Mouse (Mus musculus) small intestine, adult 2 months (tissue): Measurements from ENCODE around the gene Vps51. TPM values are rescaled to one million over a fixed set of nuclear protein-coding genes. Genes with fewer than 3 reads are reported as not detected.

Source experiments
- H3K27ac ChIP-seq: fragments of 200-500 bp; 2 replicates; pipeline ENCODE4 v1.5.1; 2012; ENCODE audit warnings: low read depth, low read length, control low read depth, inconsistent platforms; ENCODE audit not compliant: insufficient read depth
- H3K27me3 ChIP-seq: fragments of 200-500 bp; 2 replicates; pipeline ENCODE4 v1.6.1; 2012; ENCODE audit warnings: mild to moderate bottlenecking, moderate library complexity, low read length, inconsistent platforms; ENCODE audit not compliant: control insufficient read depth, insufficient read depth
- H3K36me3 ChIP-seq: fragments of 200-500 bp; 2 replicates; pipeline ENCODE4 v1.6.1; 2012; ENCODE audit warnings: mild to moderate bottlenecking, low read length, control low read depth, inconsistent platforms; ENCODE audit not compliant: control insufficient read depth, insufficient read depth
- H3K4me1 ChIP-seq: fragments of 200-500 bp; 2 replicates; pipeline ENCODE4 v1.6.1; 2012; ENCODE audit warnings: low read length, inconsistent platforms, mixed read lengths; ENCODE audit not compliant: control insufficient read depth, insufficient read depth, insufficient read length
- H3K4me3 ChIP-seq: fragments of 200-500 bp; 2 replicates; pipeline ENCODE4 v1.5.1; 2012; ENCODE audit warnings: low read depth, mild to moderate bottlenecking, control low read depth, inconsistent platforms, low read length, moderate library complexity
- CTCF ChIP-seq: fragments of 200-500 bp; IDR thresholded peaks from 2 replicates; pipeline ENCODE4 v1.5.1; 2012; ENCODE audit warnings: low read depth, mild to moderate bottlenecking, control low read depth, inconsistent platforms, low read length, moderate library complexity, mixed read lengths; ENCODE audit not compliant: insufficient replicate concordance, insufficient read length; ENCODE audit errors: extremely low read depth
- POLR2A ChIP-seq: fragments of 200-500 bp; IDR thresholded peaks from 2 replicates; pipeline ENCODE4 v1.6.1; 2012; ENCODE audit warnings: low read depth, mild to moderate bottlenecking, control low read depth, inconsistent platforms, low read length, moderate library complexity
- WGBS: fragments of 180-500 bp; shearing (Covaris S2); methylation state at CpG from one replicate; pipeline ENCODE4 v1.1.7; 2018; 5-methylcytosine and 5-hydroxymethylcytosine counted together
- polyA plus RNA-seq: library from polyadenylated mRNA; depleted of rRNA; stranded (reverse); fragments of >200 nt; gene quantifications from 2 replicates; pipeline ENCODE4 v1.2.3, GENCODE M21; 2012

Vps51 gene
- polyA plus RNA-seq, 1 experiment, result 84.2 TPM

GRCm38 (mm10) chr19:6067724-6068415 lies 9.2 kb downstream of the Vps51 start, which contains the start of gene Tm7sf2:
TSS of gene Tm7sf2 (minus strand) at chr19:6068373.
- peaks cover 8% of the 10 kb centered on the region for H3K4me1 ChIP-seq
- H3K4me3 ChIP-seq, result peak within 1 kb of the TSS; percentile 67
- H3K27ac ChIP-seq, result peak within 1 kb of the TSS; percentile 86
- H3K36me3 ChIP-seq, result peaks cover 21% of the 10 kb centered on the region; the same call in 1 of the 2 replicates
- TF ChIP-seq CTCF, result no peak
- peak; percentile 40 for TF ChIP-seq POLR2A
- WGBS, result 4% methylated on average over 33 of the region's 33 CpGs
- H3K27me3 ChIP-seq, result no peaks in the 10 kb centered on the region

- Histone ChIP-seq H3K27ac (peak overlapping the region; percentile 33), H3K36me3 (peaks cover 17% of the 10 kb centered on the region; the same call in 1 of the 2 replicates), H3K4me1 (peaks cover 12% of the 10 kb centered on the region), H3K27me3 (no peaks in the 10 kb centered on the region), H3K4me3 (peak overlapping the region; percentile 67)
- TF ChIP-seq POLR2A (no peak), CTCF (peak; percentile 79)
- under 1% methylated on average over 30 of the region's 30 CpGs for WGBS
These were observed 9.9 kb downstream of the Vps51 start for GRCm38 (mm10) chr19:6067011-6067723.

DNA sequence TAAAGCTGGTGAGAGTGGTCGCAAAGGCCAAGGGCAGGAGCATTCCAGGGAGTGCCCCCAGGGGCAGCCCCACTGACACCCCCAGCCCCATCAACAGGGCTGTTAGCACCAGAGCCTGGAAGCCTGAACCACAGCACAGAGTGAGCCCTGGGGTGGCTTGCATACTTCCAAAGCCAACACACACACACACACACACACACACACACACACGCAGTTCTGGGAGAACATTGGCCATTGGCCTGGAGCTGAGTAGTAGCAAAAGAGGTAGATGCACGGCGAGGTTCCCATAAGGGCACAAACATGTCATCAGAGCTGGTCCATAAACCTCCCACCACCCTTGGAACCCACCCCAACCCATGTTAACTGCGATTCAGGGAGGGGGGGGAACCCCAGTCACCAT lies 10.5 kb downstream of the Vps51 start:
- 21% methylated on average over 5 of the region's 5 CpGs for WGBS
- Histone ChIP-seq H3K27ac (no peak overlapping the region), H3K4me1 (peaks cover 13% of the 10 kb centered on the region), H3K4me3 (peak overlapping the region; percentile 67), H3K27me3 (no peaks in the 10 kb centered on the region), H3K36me3 (peaks cover 17% of the 10 kb centered on the region; the same call in 1 of the 2 replicates)
- TF ChIP-seq POLR2A, result no peak
- TF ChIP-seq CTCF, result no peak

DNA sequence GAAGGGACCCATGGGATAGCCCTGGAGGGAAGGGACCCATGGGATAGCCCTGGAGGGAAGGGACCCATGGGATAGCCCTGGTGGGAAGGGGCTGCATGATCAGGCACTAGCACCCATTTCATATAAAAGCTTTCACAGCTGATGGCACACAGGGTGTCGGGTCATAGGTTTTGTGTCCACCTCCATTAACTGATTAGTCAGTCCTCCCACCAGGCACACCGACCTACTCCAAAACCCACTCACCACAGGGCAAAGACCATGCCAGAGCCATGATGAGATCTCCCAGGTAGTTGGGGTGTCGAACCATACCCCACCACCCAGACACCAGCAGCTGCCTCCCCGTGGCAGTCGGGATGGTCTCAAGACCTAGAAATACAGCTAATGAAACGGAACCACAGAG lies 13.9 kb downstream of the Vps51 start:
- no peak for TF ChIP-seq CTCF
- TF ChIP-seq POLR2A, result no peak
- Histone ChIP-seq H3K36me3 (peaks cover 7% of the 10 kb centered on the region), H3K4me1 (peaks cover 11% of the 10 kb centered on the region), H3K27me3 (no peaks in the 10 kb centered on the region), H3K4me3 (no peak overlapping the region), H3K27ac (no peak overlapping the region)
- 91% methylated on average over 6 of the region's 6 CpGs for WGBS

DNA sequence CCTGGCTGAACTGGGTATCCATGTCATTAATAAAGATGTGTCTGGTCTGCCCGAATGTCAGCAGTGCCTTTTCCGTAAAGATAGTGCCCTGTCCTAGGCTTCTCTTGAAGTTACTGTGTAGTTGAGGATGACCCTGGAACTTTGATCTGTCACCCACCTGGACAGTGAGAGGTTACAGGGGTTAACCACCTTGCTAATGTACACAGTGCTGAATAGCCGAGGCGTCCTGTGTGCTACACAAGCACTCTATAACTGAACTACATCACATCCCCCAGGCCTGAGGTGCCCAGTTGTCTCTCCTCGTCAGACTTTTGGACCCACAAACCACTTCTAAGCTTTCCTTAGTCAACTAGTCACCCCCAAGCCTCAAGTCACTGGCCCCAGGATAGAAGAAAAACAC lies 14.6 kb downstream of the Vps51 start:
- Histone ChIP-seq H3K36me3 (peaks cover 7% of the 10 kb centered on the region), H3K27ac (peak overlapping the region; percentile 88), H3K27me3 (no peaks in the 10 kb centered on the region), H3K4me1 (peaks cover 9% of the 10 kb centered on the region), H3K4me3 (peak overlapping the region; percentile 97)
- TF ChIP-seq CTCF, result no peak
- TF ChIP-seq POLR2A, result no peak
- 16% methylated on average over 5 of the region's 5 CpGs for WGBS

- TF ChIP-seq POLR2A, result peak; percentile 29; the same call in 1 of the 2 replicates
- no peak for TF ChIP-seq CTCF
- peaks cover 6% of the 10 kb centered on the region for H3K4me1 ChIP-seq
- peak overlapping the region; percentile 97 for H3K4me3 ChIP-seq
- under 1% methylated on average over 44 of the region's 44 CpGs for WGBS
- peaks cover 7% of the 10 kb centered on the region for H3K36me3 ChIP-seq
- H3K27ac ChIP-seq, result peak overlapping the region; percentile 88
- no peaks in the 10 kb centered on the region for H3K27me3 ChIP-seq
These were observed 15.3 kb downstream of the Vps51 start for GRCm38 (mm10) chr19:6061641-6062302.

- H3K27ac ChIP-seq, result peak within 1 kb of the TSS; percentile 88
- H3K27me3 ChIP-seq, result no peaks in the 10 kb centered on the region
- WGBS, result under 1% methylated on average over 58 of the region's 58 CpGs
- no peak for TF ChIP-seq CTCF
- TF ChIP-seq POLR2A, result peak; percentile 86
- peak within 1 kb of the TSS; percentile 97 for H3K4me3 ChIP-seq
- peaks cover 7% of the 10 kb centered on the region for H3K36me3 ChIP-seq
- H3K4me1 ChIP-seq, result peaks cover 7% of the 10 kb centered on the region
These were observed 16.0 kb downstream of the Vps51 start, which contains the start of gene Znhit2 for GRCm38 (mm10) chr19:6061021-6061533. TSS of gene Znhit2 (plus strand) at chr19:6061192.
